ENCODE assay signal across 8 mouse cellular contexts in genomic region chr19:5822834-5823205, GRCm38 (mm10). TPM values are rescaled to one million over a fixed set of nuclear protein-coding genes. Genes with fewer than 3 reads are reported as not detected.
DNase-seq lines count a peak whose midpoint lies in the region; ATAC-seq and TF ChIP-seq lines count a peak whose summit lies in the region.

No protein-coding gene starts in this region.

- peak overlapping the region; percentile 24; the same call in 1 of the 2 replicates for H3K9ac ChIP-seq in heart, embryonic 11.5 days (ENCODE audit: low read depth, low read length)
- no peak overlapping the region; the same call in 1 of the 2 replicates for H3K9ac ChIP-seq in liver, adult 2 months (ENCODE audit: low read depth, low read length)
- no peak overlapping the region for H3K9ac ChIP-seq in liver, postnatal 0 days (replicated peaks)

- peaks cover 53% of the 10 kb centered on the region for H3K4me1 ChIP-seq in heart, embryonic 11.5 days (ENCODE audit: control insufficient read depth, insufficient read depth, low read length)
- peaks cover 22% of the 10 kb centered on the region for H3K4me1 ChIP-seq in liver, adult 2 months (ENCODE audit: control insufficient read depth, insufficient read depth, low read length)
- H3K4me1 ChIP-seq in liver, postnatal 0 days (ENCODE audit: insufficient read depth), result peaks cover 40% of the 10 kb centered on the region
- H3K4me1 ChIP-seq in cortical plate, adult 2 months (ENCODE audit: control insufficient read depth, insufficient read depth, low read length), result peaks cover 5% of the 10 kb centered on the region
- peaks cover 46% of the 10 kb centered on the region for H3K4me1 ChIP-seq in limb, embryonic 10.5 days

- no peak overlapping the region for H3K4me2 ChIP-seq in heart, embryonic 11.5 days
- no peak overlapping the region for H3K4me2 ChIP-seq in liver, postnatal 0 days (ENCODE audit: low read depth, low read length)

- WGBS in heart, embryonic 11.5 days (ENCODE audit: insufficient replicate concordance), result 64% methylated on average over 7 of the region's 7 CpGs
- WGBS in liver, adult 2 months, result 31% methylated on average over 7 of the region's 7 CpGs
- 69% methylated on average over 7 of the region's 7 CpGs for WGBS in liver, postnatal 0 days (ENCODE audit: insufficient replicate concordance)
- 71% methylated on average over 7 of the region's 7 CpGs for WGBS in limb, embryonic 10.5 days

- no peaks in the 10 kb centered on the region for H3K79me2 ChIP-seq in liver, adult 2 months (ENCODE audit: control insufficient read depth, insufficient read depth, low read length)

- peak overlapping the region; percentile 64; the same call in 1 of the 2 replicates for H3K27ac ChIP-seq in heart, embryonic 11.5 days (ENCODE audit: low read depth, low read length)
- H3K27ac ChIP-seq in liver, adult 2 months (replicated peaks; ENCODE audit: insufficient read depth, low read depth, low read length), result peak overlapping the region; percentile 55; the same call in 1 of the 2 replicates
- H3K27ac ChIP-seq in liver, postnatal 0 days (ENCODE audit: low read depth), result no peak overlapping the region
- H3K27ac ChIP-seq in cortical plate, adult 2 months (ENCODE audit: insufficient read depth, low read length), result peak overlapping the region; percentile 90
- H3K27ac ChIP-seq in limb, embryonic 10.5 days, result peak overlapping the region; percentile 78

- H3K9me3 ChIP-seq in heart, embryonic 11.5 days (replicated peaks; ENCODE audit: control insufficient read depth, low read length), result no peaks in the 10 kb centered on the region
- H3K9me3 ChIP-seq in liver, postnatal 0 days (ENCODE audit: low read length), result no peaks in the 10 kb centered on the region
- no peaks in the 10 kb centered on the region for H3K9me3 ChIP-seq in limb, embryonic 10.5 days (replicated peaks)

- TF ChIP-seq EP300 in liver, postnatal 0 days (IDR thresholded peaks at IDR 0.05; ENCODE audit: low read depth), result no peak

- no peaks in the 10 kb centered on the region for H3K36me3 ChIP-seq in heart, embryonic 11.5 days (ENCODE audit: control insufficient read depth, insufficient read depth, low read length)
- H3K36me3 ChIP-seq in liver, adult 2 months (ENCODE audit: control insufficient read depth, insufficient read depth, low read length), result peaks cover 33% of the 10 kb centered on the region
- peaks cover 19% of the 10 kb centered on the region for H3K36me3 ChIP-seq in liver, postnatal 0 days (replicated peaks; ENCODE audit: insufficient read depth, low read length)
- no peaks in the 10 kb centered on the region for H3K36me3 ChIP-seq in limb, embryonic 10.5 days

- no peak overlapping the region for H3K4me3 ChIP-seq in heart, embryonic 11.5 days (ENCODE audit: low read depth, low read length)
- no peak overlapping the region for H3K4me3 ChIP-seq in liver, adult 2 months (ENCODE audit: insufficient read depth, low read depth, low read length)
- no peak overlapping the region for H3K4me3 ChIP-seq in liver, postnatal 0 days (ENCODE audit: low read depth, low read length)
- H3K4me3 ChIP-seq in cortical plate, adult 2 months (ENCODE audit: insufficient read depth, low read length), result no peak overlapping the region
- H3K4me3 ChIP-seq in limb, embryonic 10.5 days, result peak overlapping the region; percentile 1; the same call in 1 of the 2 replicates

- H3K27me3 ChIP-seq in heart, embryonic 11.5 days (ENCODE audit: control insufficient read depth, insufficient read depth, low read length), result no peaks in the 10 kb centered on the region
- H3K27me3 ChIP-seq in liver, adult 2 months (ENCODE audit: control insufficient read depth, insufficient read depth, low read length), result no peaks in the 10 kb centered on the region
- no peaks in the 10 kb centered on the region for H3K27me3 ChIP-seq in liver, postnatal 0 days (ENCODE audit: insufficient read depth, low read length)
- H3K27me3 ChIP-seq in limb, embryonic 10.5 days (ENCODE audit: low read depth, poor library complexity, severe bottlenecking), result no peaks in the 10 kb centered on the region

- ATAC-seq in heart, embryonic 11.5 days (replicated peaks; ENCODE audit: insufficient number of reproducible peaks, low FRiP score, low TSS enrichment), result no peak
- ATAC-seq in liver, postnatal 0 days, result no peak

- TF ChIP-seq CTCF in liver, adult 2 months (IDR thresholded peaks at IDR 0.05; ENCODE audit: low read depth, low read length), result no peak
- TF ChIP-seq CTCF in liver, postnatal 0 days (IDR thresholded peaks at IDR 0.05; ENCODE audit: low read depth), result no peak
- TF ChIP-seq CTCF in cortical plate, adult 2 months (IDR thresholded peaks at IDR 0.05; ENCODE audit: extremely low read depth, insufficient read depth, low read length), result no peak

- no peak for TF ChIP-seq POLR2A in liver, adult 2 months (IDR thresholded peaks at IDR 0.05; ENCODE audit: extremely low read depth, insufficient read depth, low read length)
- no peak for TF ChIP-seq POLR2A in cortical plate, adult 2 months (IDR thresholded peaks at IDR 0.05; ENCODE audit: extremely low read depth, insufficient read depth, low read length)

- DNase-seq in heart, adult 18-20 months, result no peak
- DNase-seq in liver, adult 2 months (ENCODE audit: extremely low read depth, low read depth, low spot score), result peak; percentile 64
- DNase-seq in liver, postnatal 0 days, result no peak
- DNase-seq in limb, embryonic 10.5 days (ENCODE audit: low spot score), result no peak
- no peak for DNase-seq in embryo, embryonic 11 days
- DNase-seq in T-cell, adult 2 months (ENCODE audit: low spot score), result no peak

RNA-seq across cellular contexts. Expression of gene Scyl1, which starts 51.6 kb away (rescaled TPM):
- 54.8 and 59.4 TPM in 2 replicates for polyA plus RNA-seq in heart, embryonic 11.5 days (2014; fragmentation: Nextera tagmentation; extraction: Ambion mirVana)
- total RNA-seq in heart, adult 18-20 months (2021), result 10 to 100 TPM; 55.1 to 67.8 TPM
- total RNA-seq in liver, adult 2 months (2014; rRNA removed), result 28.9 and 35.9 TPM in 2 replicates
- 40.9 and 46.6 TPM in 2 replicates for polyA plus RNA-seq in liver, adult 2 months (2012; rRNA removed)
- 16.9 and 17.0 TPM in 2 replicates for polyA plus RNA-seq in liver, postnatal 0 days (2015; fragmentation: Nextera tagmentation; extraction: Ambion mirVana)
- 120 and 124 TPM in 2 replicates for polyA plus RNA-seq in cortical plate, adult 2 months (2012; rRNA removed)
- 71.6 and 78.5 TPM in 2 replicates for polyA plus RNA-seq in limb, embryonic 10.5 days (2016; fragmentation: Nextera tagmentation; extraction: Ambion mirVana)

RNA-seq across cellular contexts. Expression of gene Frmd8, which starts 52.3 kb away (rescaled TPM):
- 15.4 and 19.3 TPM in 2 replicates for polyA plus RNA-seq in heart, embryonic 11.5 days (2014; fragmentation: Nextera tagmentation; extraction: Ambion mirVana)
- 10 to 100 TPM in 1 of 2 experiments, 1 to 10 TPM in 1; 7.2 to 10.6 TPM for total RNA-seq in heart, adult 18-20 months (2021)
- total RNA-seq in liver, adult 2 months (2014; rRNA removed), result 5.2 and 5.9 TPM in 2 replicates
- 10.3 and 14.2 TPM in 2 replicates for polyA plus RNA-seq in liver, adult 2 months (2012; rRNA removed)
- polyA plus RNA-seq in liver, postnatal 0 days (2015; fragmentation: Nextera tagmentation; extraction: Ambion mirVana), result 8.5 and 9.0 TPM in 2 replicates
- polyA plus RNA-seq in cortical plate, adult 2 months (2012; rRNA removed), result 17.1 and 22.1 TPM in 2 replicates
- 43.5 and 48.7 TPM in 2 replicates for polyA plus RNA-seq in limb, embryonic 10.5 days (2016; fragmentation: Nextera tagmentation; extraction: Ambion mirVana)

RNA-seq across cellular contexts. Expression of gene Slc25a45, which starts 54.8 kb away (rescaled TPM):
- 2.1 and 2.3 TPM in 2 replicates for polyA plus RNA-seq in heart, embryonic 11.5 days (2014; fragmentation: Nextera tagmentation; extraction: Ambion mirVana)
- 1 to 10 TPM; 2.6 to 2.8 TPM for total RNA-seq in heart, adult 18-20 months (2021)
- total RNA-seq in liver, adult 2 months (2014; rRNA removed), result 8.6 and 13.0 TPM in 2 replicates
- 52.8 and 57.7 TPM in 2 replicates for polyA plus RNA-seq in liver, adult 2 months (2012; rRNA removed)
- polyA plus RNA-seq in liver, postnatal 0 days (2015; fragmentation: Nextera tagmentation; extraction: Ambion mirVana), result 8.4 and 9.1 TPM in 2 replicates
- polyA plus RNA-seq in cortical plate, adult 2 months (2012; rRNA removed), result 6.6 and 7.4 TPM in 2 replicates
- 1.8 TPM in 2 replicates for polyA plus RNA-seq in limb, embryonic 10.5 days (2016; fragmentation: Nextera tagmentation; extraction: Ambion mirVana)
